29 mouse cellular contexts compared by ENCODE assay signal in genomic region chr12:84555218-84555617, GRCm38 (mm10). TPM values are rescaled to one million over a fixed set of nuclear protein-coding genes. Genes with fewer than 3 reads are reported as not detected.
A peak's percentile ranks its signal among the peaks of the same experiment; 100 is the strongest.
DNase-seq lines count a peak whose midpoint lies in the region; ATAC-seq and TF ChIP-seq lines count a peak whose summit lies in the region.
"Had no signal": no experiment of that assay in that cellular context is flagged by ENCODE, and none has a peak within 500 bp of the region (broad histone marks: within the 10 kb centered on the region; RNA-seq: fewer than 3 reads in every experiment).

No protein-coding gene starts in this region.

- no peak for TF ChIP-seq RAD21 in MEL (IDR thresholded peaks at IDR 0.05; ENCODE audit: low read depth, low read length)

- no peak for TF ChIP-seq EP300 in MEL (IDR thresholded peaks at IDR 0.05; ENCODE audit: low read depth in 1 of 2, low read length in 2 of 2)
- TF ChIP-seq EP300 in heart, adult 2 months (IDR thresholded peaks at IDR 0.05; ENCODE audit: insufficient read depth, low read depth, low read length), result no peak

- H3K9ac ChIP-seq in MEL (ENCODE audit: control insufficient read depth, low read depth, low read length, poor library complexity, severe bottlenecking), result no peak overlapping the region
- no peak overlapping the region for H3K9ac ChIP-seq in heart, adult 2 months (ENCODE audit: low read depth, low read length)

- H3K4me3 ChIP-seq in MEL (ENCODE audit: control insufficient read depth in 1 of 2, insufficient read depth in 1 of 2, low read depth in 2 of 2, low read length in 2 of 2), result no peak overlapping the region
- no peak overlapping the region for H3K4me3 ChIP-seq in heart, adult 2 months

- H3K36me3 ChIP-seq in MEL (ENCODE audit: control insufficient read depth in 1 of 2, insufficient read depth in 2 of 2, low read length in 2 of 2), result no peaks in the 10 kb centered on the region
- H3K36me3 ChIP-seq in heart, adult 2 months (ENCODE audit: control insufficient read depth, insufficient read depth, low read length), result no peaks in the 10 kb centered on the region
- H3K36me3 ChIP-seq: G1E had no signal

- H3K79me2 ChIP-seq in MEL (ENCODE audit: control insufficient read depth, insufficient read depth, low read length, poor library complexity), result no peaks in the 10 kb centered on the region
- H3K79me2 ChIP-seq in heart, adult 2 months (replicated peaks; ENCODE audit: control insufficient read depth, insufficient read depth, low read length), result no peaks in the 10 kb centered on the region

- intact Hi-C loops in heart, adult 2 months (cut with DNase I), result no loop called here

- 66% methylated on average over 8 of the region's 8 CpGs for WGBS in heart, adult 2 months

- no peak overlapping the region for H3K27ac ChIP-seq in MEL (ENCODE audit: control insufficient read depth, low read depth, low read length)
- no peak overlapping the region for H3K27ac ChIP-seq in heart, adult 2 months

- DNase-seq in MEL (ENCODE audit: low read depth, low spot score) (peak; percentile 60), R1 (ENCODE audit: low read depth, low spot score) (peak; percentile 57), ZHBTc4 (ENCODE audit: low read depth, low spot score) (peak; percentile 55)
- no peak for DNase-seq in heart, adult 9 months (ENCODE audit: low spot score in 2 of 2)
- DNase-seq in heart, adult 2 months, result no peak
- no peak for DNase-seq in adrenal gland, postnatal 36 days
- DNase-seq: adrenal gland, adult 2 months; adrenal gland, adult 8-10 months; adrenal gland, postnatal 10 days; adrenal gland, postnatal 14 days; adrenal gland, postnatal 25 days; B cell, adult 2 months; cerebellum, adult 11 months; cerebellum, adult 11-12 months; cerebellum, adult 18-20 months; cerebellum, adult 2 months; cerebellum, adult 8-10 months; cerebellum, adult 9-10 months had no signal

- 0 out of 2 replicates have a peak, but pooled peaks have one; percentile 50 for ATAC-seq in common myeloid progenitor, adult 5-6 weeks (replicated peaks; ENCODE audit: low read depth, poor library complexity, severe bottlenecking)
- no peak for ATAC-seq in erythroid progenitor cell, adult 5-6 weeks (replicated peaks; ENCODE audit: low FRiP score, poor library complexity, severe bottlenecking)
- ATAC-seq: activated CD4-positive, CD25-positive, alpha-beta regulatory T cell, adult 4 months; CD4-positive, CD25-positive, alpha-beta regulatory T cell, adult 4 months; Patski had no signal

- peaks cover 1 to 4% of the 10 kb centered on the region in 2 experiments; a peak in 2 of 4 replicates for H3K27me3 ChIP-seq in MEL (ENCODE audit: control insufficient read depth in 1 of 2, insufficient read depth in 2 of 2, low read length in 2 of 2)
- no peaks in the 10 kb centered on the region for H3K27me3 ChIP-seq in heart, adult 2 months (ENCODE audit: control insufficient read depth, insufficient read depth, low read length)
- H3K27me3 ChIP-seq: CH12.LX had no signal

- no peaks in the 10 kb centered on the region for H3K4me1 ChIP-seq in MEL (ENCODE audit: control insufficient read depth in 1 of 2, insufficient read depth in 2 of 2, low read length in 2 of 2)
- H3K4me1 ChIP-seq in heart, adult 2 months (ENCODE audit: control insufficient read depth, insufficient read depth, low read length), result no peaks in the 10 kb centered on the region

- TF ChIP-seq POLR2A in MEL (IDR thresholded peaks at IDR 0.05; ENCODE audit: control insufficient read depth in 1 of 2, insufficient read depth in 1 of 2, low read depth in 1 of 2, low read length in 2 of 2, poor library complexity in 1 of 2), result no peak
- TF ChIP-seq POLR2A in heart, adult 2 months (IDR thresholded peaks at IDR 0.05; ENCODE audit: insufficient read depth, low read depth, low read length), result no peak

- TF ChIP-seq CTCF in MEL (IDR thresholded peaks at IDR 0.05 in 2 of 3, conservative IDR thresholded peaks at IDR 0.05 in 1 of 3; ENCODE audit: control insufficient read depth in 1 of 3, insufficient read depth in 1 of 3, low read depth in 2 of 3, low read length in 3 of 3, poor library complexity in 1 of 3, severe bottlenecking in 1 of 3), result no peak
- no peak for TF ChIP-seq CTCF in heart, adult 2 months (IDR thresholded peaks at IDR 0.05)

- H3K9me3 ChIP-seq in MEL (replicated peaks; ENCODE audit: insufficient read depth, low read length), result no peaks in the 10 kb centered on the region
- H3K9me3 ChIP-seq: G1E had no signal

TF ChIP-seq in MEL, 35 proteins besides CTCF, POLR2A, EP300 and RAD21:
- no peak for TF ChIP-seq MAFK (IDR thresholded peaks at IDR 0.05; ENCODE audit: borderline replicate concordance, low read depth, low read length)
- TF ChIP-seq UBTF (IDR thresholded peaks at IDR 0.05; ENCODE audit: borderline replicate concordance, insufficient read depth, low read depth, low read length), result no peak
- TF ChIP-seq CHD1 (IDR thresholded peaks at IDR 0.05; ENCODE audit: low read depth, low read length), result no peak
- TF ChIP-seq ETS1 (IDR thresholded peaks at IDR 0.05; ENCODE audit: low read depth, low read length), result no peak
- no peak for TF ChIP-seq BHLHE40 (IDR thresholded peaks at IDR 0.05; ENCODE audit: borderline replicate concordance, low read depth, low read length)
- TF ChIP-seq ZKSCAN1 (IDR thresholded peaks at IDR 0.05; ENCODE audit: low read depth, low read length), result no peak
- no peak for TF ChIP-seq HCFC1 (IDR thresholded peaks at IDR 0.05; ENCODE audit: low read depth, low read length)
- TF ChIP-seq MYB (IDR thresholded peaks at IDR 0.05; ENCODE audit: low read depth, low read length), result no peak
- no peak for TF ChIP-seq GATA1 (IDR thresholded peaks at IDR 0.05; ENCODE audit: low read depth, low read length)
- no peak for TF ChIP-seq MAZ (IDR thresholded peaks at IDR 0.05; ENCODE audit: low read depth, low read length)
- no peak for TF ChIP-seq ZNF384 (IDR thresholded peaks at IDR 0.05; ENCODE audit: low read depth, low read length)
- TF ChIP-seq TAL1 (IDR thresholded peaks at IDR 0.05; ENCODE audit: low read length), result no peak
- no peak for TF ChIP-seq JUND (IDR thresholded peaks at IDR 0.05; ENCODE audit: low read depth, low read length)
- no peak for TF ChIP-seq ELF1 (IDR thresholded peaks at IDR 0.05; ENCODE audit: low read depth, low read length)
- TF ChIP-seq RCOR1 (IDR thresholded peaks at IDR 0.05; ENCODE audit: low read depth, low read length), result no peak
- TF ChIP-seq NELFE (IDR thresholded peaks at IDR 0.05; ENCODE audit: low read depth, low read length), result no peak
- TF ChIP-seq MEF2A (IDR thresholded peaks at IDR 0.05; ENCODE audit: extremely low read depth, insufficient replicate concordance, low read depth, low read length, poor library complexity, severe bottlenecking), result no peak

RNA-seq across cellular contexts. Expression of gene Vsx2, which starts 14.3 kb away (rescaled TPM):
- not detected in 2 replicates for total RNA-seq in MEL (2012; rRNA removed)
- polyA plus RNA-seq in MEL (2012; ENCODE audit: insufficient read depth in 1 of 2, insufficient read length in 2 of 2, low read depth in 1 of 2, low replicate concordance in 2 of 2, missing spikeins in 1 of 2), result not detected
- total RNA-seq in common myeloid progenitor, adult 5-6 weeks (2017), result not detected in 2 replicates
- not detected in 2 replicates for total RNA-seq in erythroid progenitor cell, adult 5-6 weeks (2015; ENCODE audit: low replicate concordance)
- total RNA-seq in erythroid progenitor cell, adult 5-6 weeks (2017; ENCODE audit: low replicate concordance), result not detected in 2 replicates
- not detected for total RNA-seq in heart, adult 2 months (2021)
- polyA plus RNA-seq in heart, adult 2 months (2012; rRNA removed), result not detected in 2 replicates
- not detected for total RNA-seq in adrenal gland, postnatal 36 days (2021)
- total RNA-seq: adrenal gland, adult 18-20 months; adrenal gland, adult 2 months; adrenal gland, postnatal 10 days; adrenal gland, postnatal 14 days; adrenal gland, postnatal 25 days; adrenal gland, postnatal 4 days; CH12.LX; ES-E14 had no signal
- polyA plus RNA-seq: activated CD4-positive, CD25-positive, alpha-beta regulatory T cell, adult 4 months; adrenal gland, adult 2 months; C2C12; CD4-positive, CD25-positive, alpha-beta regulatory T cell, adult 4 months; G1E; Patski had no signal

Comparison
In these comparisons a context has a peak if more than half of its experiments do, and no peak if none do; other contexts are left out.
1. DNase-seq: peak in MEL (single experiment), R1 (single experiment) and ZHBTc4 (single experiment); none in heart, adult 9 months (0 of 2), heart, adult 2 months (0 of 2) and adrenal gland, postnatal 36 days (0 of 2).